Mouse (Mus musculus): ENCODE results near the gene Zfp652. TPM values are rescaled to one million over a fixed set of nuclear protein-coding genes. Genes with fewer than 3 reads are reported as not detected.

Gene Zfp652
- polyA plus RNA-seq (2012; ENCODE audit: low replicate concordance), result 67.9 and 77.6 TPM in 2 replicates

DNA sequence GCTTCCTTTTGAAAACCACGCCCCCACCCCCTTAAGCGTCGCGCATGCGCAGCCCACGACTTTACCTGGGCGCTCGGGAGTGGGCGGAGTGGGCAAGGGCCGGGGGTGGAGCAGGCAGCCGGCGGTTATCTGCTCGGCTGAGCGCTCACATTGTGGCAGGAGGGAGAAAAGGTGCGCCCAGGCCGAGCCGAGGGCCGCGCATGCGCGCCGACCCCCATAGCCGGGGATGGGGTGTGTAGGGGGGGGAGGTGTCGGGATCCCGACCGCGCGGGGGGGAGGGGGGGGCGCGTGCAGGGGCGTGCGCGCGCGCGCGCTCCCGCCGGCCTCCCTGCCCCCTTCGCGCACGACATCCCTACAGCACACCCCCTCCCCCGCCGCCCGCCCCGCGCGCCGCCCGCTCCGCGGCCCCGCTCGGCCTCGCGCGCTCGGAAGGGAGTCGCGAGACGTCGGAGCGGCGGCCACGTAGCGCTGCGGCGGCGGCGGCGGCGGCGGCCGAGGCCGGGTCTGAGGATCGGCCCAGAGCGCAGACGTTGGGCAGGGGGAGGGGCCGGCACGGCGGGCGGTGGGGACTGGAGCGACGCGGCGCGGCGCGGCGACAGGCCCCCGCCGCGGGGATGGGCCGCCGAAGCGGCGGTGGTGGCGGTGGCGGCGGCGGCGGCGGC is at the start of gene Zfp652:
Zfp652 (plus strand) TSS at position 111 of the 662 bp plus-strand sequence.

DNA sequence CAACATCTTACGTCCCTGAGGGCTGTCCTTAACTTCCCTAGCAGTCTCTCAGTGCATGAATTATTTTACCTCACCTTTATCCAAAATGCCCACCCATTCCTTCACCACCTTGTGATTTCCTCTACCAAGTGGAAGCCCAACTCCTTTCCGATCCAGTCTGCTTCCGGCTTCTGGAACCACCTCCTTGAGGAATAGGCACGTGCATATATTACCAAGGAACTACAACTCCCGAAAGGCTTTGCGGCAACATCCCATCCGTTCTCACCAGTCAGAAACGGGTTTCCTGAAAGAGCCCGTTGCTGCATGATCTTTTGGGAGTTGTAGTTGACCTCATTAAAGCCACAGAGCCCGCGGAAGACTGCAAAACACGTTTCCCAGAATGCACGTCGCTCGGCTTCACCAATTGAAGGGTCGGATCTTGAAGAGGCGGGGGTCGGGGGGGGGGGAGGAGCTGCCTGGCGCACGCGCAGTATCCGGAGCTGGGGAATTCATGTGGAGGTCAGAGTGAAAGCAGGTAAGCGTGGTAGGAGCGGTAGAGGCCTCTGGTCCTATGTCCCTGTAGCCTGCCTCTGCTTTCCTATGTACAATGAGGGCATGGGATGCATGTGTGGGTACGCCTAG is 45.8 kb upstream of the Zfp652 start, which contains the start of gene Phb:
Phb (plus strand) TSS at position 429 of the 621 bp plus-strand sequence.

DNA sequence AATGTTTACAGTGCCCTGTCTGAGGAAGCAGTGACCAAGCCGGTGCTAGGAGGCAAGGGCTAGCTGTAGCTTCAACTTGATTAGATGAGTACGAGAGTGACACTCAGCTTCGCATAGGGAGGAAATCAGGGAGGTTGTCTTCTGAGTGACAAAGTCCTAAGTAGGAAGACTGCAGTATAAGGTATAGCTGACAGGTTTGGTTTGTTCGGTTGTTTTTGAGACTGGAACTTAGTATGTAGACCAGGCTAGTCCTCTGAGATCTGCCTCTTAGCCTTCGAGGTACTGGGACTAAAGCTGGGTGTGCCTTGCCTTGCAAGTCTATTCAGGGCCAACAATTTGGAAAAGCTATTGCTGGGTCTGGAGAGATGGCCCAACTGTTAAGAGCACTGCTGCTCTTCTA is 10.8 kb downstream of the Zfp652 start, which contains the start of gene B130006D01Rik:
B130006D01Rik (plus strand) TSS at position 301 of the 400 bp plus-strand sequence.

DNA sequence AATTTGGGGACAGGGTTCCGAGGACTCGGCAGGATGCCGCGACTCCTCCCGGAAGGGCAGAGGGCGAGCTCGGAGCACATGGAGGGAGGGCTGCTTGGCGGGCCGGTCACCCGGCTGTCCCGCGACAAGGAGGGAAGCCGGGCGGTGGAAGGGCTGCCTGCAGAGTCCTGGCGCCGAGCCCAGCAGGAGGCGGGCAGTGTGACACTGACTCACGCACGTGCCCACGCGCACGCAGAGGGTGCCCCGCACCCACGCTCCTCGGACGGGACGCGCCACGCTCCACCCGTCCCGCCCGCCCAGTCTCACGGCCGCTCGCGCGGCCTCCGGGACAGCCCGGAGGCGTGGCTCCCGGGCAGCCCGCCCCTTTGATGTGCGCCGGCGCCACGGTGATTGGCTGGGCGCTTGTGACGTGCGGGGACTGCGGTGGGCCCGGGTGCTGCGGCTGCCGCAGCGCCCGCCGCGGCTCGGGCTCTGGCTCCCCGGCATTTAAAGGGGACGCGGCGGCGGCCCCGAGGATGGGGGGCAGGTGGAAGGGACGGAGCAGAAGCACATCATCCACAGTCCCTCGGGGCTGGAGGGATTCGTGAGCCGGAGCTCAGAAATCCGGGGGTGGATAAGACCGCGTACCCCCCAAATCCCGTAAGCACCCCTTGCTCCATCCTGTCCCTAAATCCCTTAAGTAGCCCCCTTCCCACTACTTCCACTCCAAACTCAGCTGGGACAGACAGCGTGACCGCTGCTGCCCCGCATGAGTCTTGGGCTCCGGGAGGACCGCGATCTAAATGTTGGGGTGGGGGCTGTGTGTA is 111.8 kb downstream of the Zfp652 start, which contains the start of gene Phospho1:
Phospho1 (plus strand) TSS at position 429 of the 806 bp plus-strand sequence.

DNA sequence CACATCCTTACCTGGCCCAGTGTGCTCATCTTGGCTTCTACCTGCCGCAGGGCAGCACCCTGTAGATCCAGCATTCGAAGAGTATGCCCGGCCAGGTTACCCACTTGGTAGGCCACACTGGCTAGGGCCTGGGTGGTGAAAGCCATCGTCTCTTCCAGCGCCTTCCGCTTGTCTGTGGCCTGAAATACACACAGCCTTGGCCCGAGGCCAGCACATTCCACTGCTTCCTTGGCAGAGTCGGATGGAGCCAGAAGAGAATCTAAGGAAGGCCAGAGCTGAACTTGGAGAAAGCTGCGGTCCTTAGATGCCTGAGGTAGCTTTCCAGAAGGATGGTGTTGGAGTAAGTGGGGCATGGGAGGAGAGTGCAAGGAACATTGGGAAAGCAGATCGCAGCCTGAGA is 124.6 kb downstream of the Zfp652 start, which contains the start of gene Gngt2:
Gngt2 (plus strand) TSS at position 158 of the 400 bp plus-strand sequence.

DNA sequence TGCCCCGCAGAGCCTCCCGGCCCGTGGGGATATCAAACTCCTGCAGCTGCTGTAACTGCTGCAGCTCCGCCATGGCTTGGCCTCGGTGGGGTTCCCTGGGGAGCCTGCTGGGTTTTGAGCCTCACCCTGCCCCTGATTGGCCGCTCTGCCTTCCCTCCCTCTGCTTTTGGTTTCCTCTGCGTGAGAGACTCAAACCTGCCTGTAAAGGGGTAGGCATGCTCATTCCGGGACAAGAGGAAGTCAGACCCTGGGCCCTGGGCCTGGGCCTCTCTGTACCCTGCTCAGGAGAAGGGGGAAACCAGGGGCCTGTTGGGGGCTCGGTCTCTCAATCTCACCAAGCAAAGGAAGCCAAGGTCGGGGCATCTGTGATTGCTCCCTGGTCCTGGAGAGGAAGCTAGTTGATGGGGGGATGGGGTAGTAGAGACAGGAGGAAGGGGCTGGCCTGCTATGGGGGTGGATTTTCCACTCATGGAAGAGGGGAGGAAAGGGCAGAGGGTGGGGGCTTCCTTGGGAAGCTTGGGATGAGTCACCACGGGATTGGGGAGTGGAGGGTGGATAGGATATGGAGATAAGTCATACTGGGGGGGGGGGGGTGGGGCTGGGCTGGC is 129.7 kb downstream of the Zfp652 start, which contains the start of gene Abi3:
Abi3 (minus strand) TSS at position 403 of the 608 bp plus-strand sequence.

Other genes with a start within 250 kb of the Zfp652 start
- not detected in 2 replicates for gene Nxph3, start 198.1 kb upstream of the Zfp652 start, polyA plus RNA-seq (2012; ENCODE audit: low replicate concordance)
- 0.27 and 0.59 TPM in 2 replicates for gene Ngfr, start 124.9 kb upstream of the Zfp652 start, polyA plus RNA-seq (2012; ENCODE audit: low replicate concordance)
- gene Phb, start 45.7 kb upstream of the Zfp652 start, polyA plus RNA-seq (2012; ENCODE audit: low replicate concordance), result 9.3 and 24.7 TPM in 2 replicates
- 0.18 TPM in 1 of 2 replicates, not detected in the other for gene B130006D01Rik, start 10.9 kb downstream of the Zfp652 start, polyA plus RNA-seq (2012; ENCODE audit: low replicate concordance)
- gene Phospho1, start 111.8 kb downstream of the Zfp652 start, polyA plus RNA-seq (2012; ENCODE audit: low replicate concordance), result 89.6 and 205 TPM in 2 replicates
- gene Gngt2, start 124.5 kb downstream of the Zfp652 start, polyA plus RNA-seq (2012; ENCODE audit: low replicate concordance), result 42.6 and 87.8 TPM in 2 replicates
- 295 and 795 TPM in 2 replicates for gene Abi3, start 129.8 kb downstream of the Zfp652 start, polyA plus RNA-seq (2012; ENCODE audit: low replicate concordance)
- not detected in 2 replicates for gene B4galnt2, start 202.2 kb downstream of the Zfp652 start, polyA plus RNA-seq (2012; ENCODE audit: low replicate concordance)